Mouse (Mus musculus) T-helper 1 cell (primary cell): ENCODE results near the gene Ptpn7.
"Not testable (repeated sequence)": the region's sequence is repeated elsewhere in the genome, so short reads cannot be mapped to it uniquely, and the experiment has no call there.

ENCODE experiments used
- in situ Hi-C: fragments of 300-600 bp; cut with MboI, MseI; formaldehyde crosslinking; loops from one replicate; pipeline ENCODE4 v1.15.1; 2025; ENCODE audit warnings: high pct_unique_total_duplicates

Ptpn7 gene

DNA sequence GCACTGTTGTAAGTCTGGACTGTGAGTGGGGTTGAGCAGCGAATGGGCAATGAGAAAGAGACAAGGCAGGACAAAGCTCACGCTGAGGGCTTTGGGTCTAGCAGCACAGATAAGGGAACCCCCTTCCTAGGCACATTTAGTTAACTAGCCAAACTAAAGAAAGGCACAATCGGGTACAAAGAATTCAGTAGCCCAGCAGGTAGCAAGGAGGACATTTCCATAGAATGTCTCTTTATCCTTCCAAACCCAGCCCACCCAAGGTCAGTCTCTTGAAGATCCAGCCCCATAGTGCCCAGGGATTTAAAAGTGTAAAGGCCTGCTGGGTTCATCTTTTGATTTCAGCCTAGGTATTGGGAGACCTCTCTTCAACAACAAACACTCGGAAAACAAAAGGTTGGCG lies 53.4 kb downstream of the Ptpn7 start:
- in situ Hi-C loops = no loop called here

DNA sequence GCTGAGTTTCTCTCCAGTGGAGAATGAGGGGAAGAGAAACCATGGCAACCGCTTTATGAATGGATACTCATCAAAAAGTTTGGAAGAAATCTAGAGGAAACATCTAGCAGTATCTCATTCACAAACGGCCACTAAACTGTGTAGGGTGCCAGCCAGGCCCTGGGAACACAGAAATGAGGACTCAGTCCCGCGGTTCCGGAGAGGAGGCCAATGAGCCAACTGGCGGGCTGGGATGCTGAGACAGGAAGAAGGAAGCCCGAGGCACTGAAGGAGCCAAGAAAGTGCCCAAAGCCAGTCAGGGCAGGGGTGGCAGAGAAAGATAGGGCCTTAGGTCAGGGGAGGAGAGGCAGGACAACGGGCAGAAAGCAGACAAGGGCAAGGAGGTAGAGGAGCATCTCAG lies 53.9 kb downstream of the Ptpn7 start:
- in situ Hi-C loops = no loop called here

GRCm38 (mm10) chr1:135187016-135187415 lies 54.5 kb downstream of the Ptpn7 start:
- in situ Hi-C loops = not testable (repeated sequence)

DNA sequence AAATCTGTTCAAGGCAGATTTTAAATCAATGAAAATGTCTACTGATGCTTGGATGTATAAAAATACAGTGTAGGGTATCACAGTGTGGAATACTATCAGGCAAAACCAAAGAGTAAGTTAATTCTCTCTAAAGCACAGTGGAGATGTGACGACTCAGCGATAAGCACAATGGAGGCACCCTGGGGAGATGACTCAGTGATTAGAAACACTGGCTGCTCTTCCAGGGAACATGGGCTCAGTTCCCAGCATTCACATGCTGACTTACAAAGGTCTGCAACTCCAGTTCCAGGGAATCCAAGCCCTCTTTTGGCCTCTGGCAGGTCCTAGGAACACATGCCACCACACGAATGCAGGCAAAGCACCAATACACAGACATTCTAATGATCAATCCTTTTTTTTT lies 55.7 kb downstream of the Ptpn7 start:
- in situ Hi-C loops = no loop called here

GRCm38 (mm10) chr1:135189186-135189585 lies 56.7 kb downstream of the Ptpn7 start:
- in situ Hi-C loops = no loop called here

GRCm38 (mm10) chr1:135194335-135194734 lies 61.8 kb downstream of the Ptpn7 start:
- in situ Hi-C loops = not testable (repeated sequence)
